Mouse (Mus musculus) forebrain, embryonic 10.5 days (tissue): Measurements from ENCODE around the gene Eif3c. TPM values are rescaled to one million over a fixed set of nuclear protein-coding genes. Genes with fewer than 3 reads are reported as not detected.
A peak's percentile ranks its signal among the peaks of the same experiment; 100 is the strongest.

Source experiments
- DNase-seq: peaks from one replicate; pipeline ENCODE4 v3.0.0-alpha.2; 2017; ENCODE audit warnings: low spot score; ENCODE audit errors: extremely low spot score
- H3K27ac ChIP-seq: fragments of 300-500 bp; sonication (generic); 2 replicates; pipeline ENCODE4 v1.5.1; 2016; ENCODE audit warnings: mild to moderate bottlenecking
- H3K27me3 ChIP-seq: fragments of 300-500 bp; sonication (generic); 2 replicates; pipeline ENCODE4 v1.6.1; 2016; ENCODE audit warnings: mild to moderate bottlenecking; ENCODE audit not compliant: poor library complexity, severe bottlenecking
- H3K36me3 ChIP-seq: fragments of 300-500 bp; sonication (generic); replicated peaks from 2 replicates; pipeline ENCODE4 v1.6.1; 2016; ENCODE audit warnings: mild to moderate bottlenecking, moderate library complexity
- H3K4me1 ChIP-seq: fragments of 300-500 bp; sonication (generic); 2 replicates; pipeline ENCODE4 v1.6.1; 2016
- H3K4me3 ChIP-seq: fragments of 300-500 bp; sonication (generic); 2 replicates; pipeline ENCODE4 v1.5.1; 2016; ENCODE audit warnings: mild to moderate bottlenecking, moderate library complexity
- H3K9me3 ChIP-seq: fragments of 300-500 bp; sonication (generic); 2 replicates; pipeline ENCODE4 v1.6.1; 2016; ENCODE audit warnings: mild to moderate bottlenecking, moderate library complexity
- WGBS: fragments of 180-500 bp; shearing (Covaris S2); methylation state at CpG from one replicate; pipeline ENCODE4 v1.1.7; 2016; 5-methylcytosine and 5-hydroxymethylcytosine counted together
- polyA plus RNA-seq: library from polyadenylated mRNA; unstranded; fragments of >200 nt; fragmentation: Nextera tagmentation; extraction: Ambion mirVana; gene quantifications from 2 replicates; pipeline ENCODE4 v1.2.1, GENCODE M21; 2016

Gene Eif3c
- polyA plus RNA-seq, 1 experiment from 2014 or later, result 230 TPM

DNA sequence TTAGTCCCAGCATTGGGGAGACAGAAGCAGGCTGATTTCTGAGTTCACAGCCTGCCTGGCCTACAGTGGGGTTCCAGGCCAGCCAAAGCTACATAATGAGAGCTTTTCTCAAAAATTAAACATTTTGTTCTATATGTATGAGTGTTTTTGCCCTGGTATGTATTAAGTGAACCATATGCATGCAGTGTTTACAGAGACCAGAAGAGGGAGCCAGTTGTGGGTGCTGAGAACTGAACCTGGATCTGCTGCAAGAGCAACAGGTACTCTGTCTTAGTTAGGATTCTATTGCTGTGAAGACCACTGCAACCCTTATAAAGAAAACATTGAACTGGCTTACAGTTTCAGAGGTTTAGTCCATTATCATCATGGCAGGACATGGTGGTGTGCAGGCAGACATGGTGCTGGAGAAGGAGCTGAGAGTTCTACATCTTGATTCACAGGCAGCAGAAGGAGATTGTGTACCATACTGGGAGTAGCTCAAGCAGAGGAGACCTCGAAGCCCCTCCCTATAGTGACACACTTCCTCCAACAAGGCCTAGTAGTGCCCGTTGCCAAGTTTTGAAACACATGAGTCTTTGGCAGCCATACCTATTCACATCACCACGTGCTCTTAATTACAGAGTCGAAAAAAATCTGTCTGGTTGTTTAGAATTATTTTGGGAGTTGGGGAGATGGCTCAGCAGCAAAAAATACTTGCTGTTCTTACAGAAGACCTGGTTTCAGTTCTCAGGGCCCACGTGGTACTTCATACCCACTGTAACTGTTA is 28.2 kb downstream of the Eif3c start:
- 76% methylated on average over 5 of the region's 5 CpGs for WGBS
- Histone ChIP-seq H3K4me1 (peaks cover 10% of the 10 kb centered on the region), H3K27ac (no peak overlapping the region), H3K27me3 (peaks cover 29% of the 10 kb centered on the region), H3K4me3 (no peak overlapping the region), H3K36me3 (no peaks in the 10 kb centered on the region), H3K9me3 (no peaks in the 10 kb centered on the region)
- no peak for DNase-seq

GRCm38 (mm10) chr7:126536466-126536865 is 29.7 kb downstream of the Eif3c start:
- DNase-seq, result peak; percentile 21
- Histone ChIP-seq H3K27me3 (peaks cover 29% of the 10 kb centered on the region), H3K4me3 (peak overlapping the region; percentile 57), H3K4me1 (peaks cover 10% of the 10 kb centered on the region), H3K36me3 (no peaks in the 10 kb centered on the region), H3K27ac (peak overlapping the region; percentile 81; the same call in 1 of the 2 replicates), H3K9me3 (no peaks in the 10 kb centered on the region)
- 63% methylated on average over 9 of the region's 9 CpGs for WGBS

DNA sequence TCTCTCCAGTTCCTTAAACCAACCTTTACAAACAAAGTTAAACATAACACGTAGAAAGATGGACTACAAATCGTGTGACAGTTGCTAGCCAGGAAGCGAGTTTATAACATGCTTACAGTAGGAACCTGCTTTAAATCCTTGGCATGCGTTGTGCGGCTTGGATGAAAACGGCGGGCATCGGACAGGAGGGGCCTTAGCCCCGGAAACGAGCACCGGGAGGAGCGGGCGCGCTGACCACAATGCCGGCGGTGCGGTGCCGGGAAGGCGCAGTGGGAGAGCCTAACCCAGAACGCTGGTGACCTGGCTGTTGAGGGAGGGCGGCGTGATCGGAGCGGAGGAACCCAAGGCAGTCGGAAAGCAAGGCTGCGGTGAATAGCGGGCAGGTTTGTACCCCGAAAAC is 30.4 kb downstream of the Eif3c start:
- H3K27me3 ChIP-seq, result peaks cover 29% of the 10 kb centered on the region
- peak overlapping the region; percentile 57 for H3K4me3 ChIP-seq
- no peaks in the 10 kb centered on the region for H3K9me3 ChIP-seq
- H3K4me1 ChIP-seq, result peaks cover 10% of the 10 kb centered on the region
- peak; percentile 53 for DNase-seq
- no peaks in the 10 kb centered on the region for H3K36me3 ChIP-seq
- H3K27ac ChIP-seq, result peak overlapping the region; percentile 81
- WGBS, result 2% methylated on average over 28 of the region's 28 CpGs

DNA sequence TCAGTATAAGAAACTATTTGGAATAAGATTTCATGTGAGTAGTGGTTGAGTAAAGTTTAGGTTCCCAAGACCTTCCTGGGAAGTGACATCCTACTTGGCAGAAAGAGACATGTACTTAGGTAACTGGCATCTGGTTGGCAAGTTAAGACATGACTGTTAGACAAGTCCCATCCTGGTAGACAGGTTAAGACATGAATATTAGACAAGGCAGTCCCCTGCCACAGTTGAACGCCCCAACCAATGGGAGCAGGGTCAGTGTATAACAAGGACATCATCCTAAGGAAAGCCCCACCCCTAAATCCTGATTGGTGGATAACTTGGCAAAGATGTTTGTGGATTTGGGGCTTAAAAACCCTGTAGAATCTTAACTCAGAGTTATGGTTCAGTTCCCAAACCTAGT is 32.8 kb downstream of the Eif3c start:
- Histone ChIP-seq H3K4me1 (peaks cover 10% of the 10 kb centered on the region), H3K36me3 (no peaks in the 10 kb centered on the region), H3K4me3 (no peak overlapping the region), H3K27ac (no peak overlapping the region), H3K27me3 (peaks cover 29% of the 10 kb centered on the region), H3K9me3 (no peaks in the 10 kb centered on the region)
- DNase-seq, result no peak
- 84% methylated on average over 1 of the region's 1 CpGs for WGBS

DNA sequence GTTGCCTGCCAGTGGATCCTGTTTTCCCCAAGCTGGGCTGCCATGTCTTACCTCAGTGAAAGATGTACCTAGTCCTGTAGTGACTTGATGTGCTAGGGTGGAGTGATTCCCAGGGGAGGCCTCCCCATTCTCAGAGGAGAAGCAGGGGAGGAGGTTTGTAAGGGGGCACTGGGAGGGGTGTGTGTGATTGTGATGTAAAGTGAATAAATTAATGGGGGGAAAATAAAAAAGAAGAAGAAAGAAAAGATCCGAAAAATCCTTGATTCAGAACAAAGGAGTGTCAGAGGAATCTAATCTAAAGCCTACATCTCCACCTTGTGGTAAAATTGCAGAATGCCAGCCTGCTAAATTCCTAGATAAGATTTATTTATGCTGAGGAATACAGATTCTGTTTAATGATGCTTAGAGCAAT is 38.0 kb downstream of the Eif3c start:
- Histone ChIP-seq H3K27ac (peak overlapping the region; percentile 87), H3K27me3 (no peaks in the 10 kb centered on the region), H3K4me3 (no peak overlapping the region; the same call in 1 of the 2 replicates), H3K4me1 (peaks cover 3% of the 10 kb centered on the region; the same call in 1 of the 2 replicates), H3K9me3 (no peaks in the 10 kb centered on the region), H3K36me3 (no peaks in the 10 kb centered on the region)
- peak; percentile 39 for DNase-seq
- WGBS, result 20% methylated on average over 1 of the region's 1 CpGs

- Histone ChIP-seq H3K27me3 (no peaks in the 10 kb centered on the region), H3K27ac (no peak overlapping the region), H3K9me3 (no peaks in the 10 kb centered on the region), H3K36me3 (no peaks in the 10 kb centered on the region), H3K4me1 (peaks cover 6% of the 10 kb centered on the region; the same call in 1 of the 2 replicates), H3K4me3 (no peak overlapping the region)
- WGBS, result 85% methylated on average over 3 of the region's 3 CpGs
- DNase-seq, result no peak
Observed at GRCm38 (mm10) chr7:126523316-126523715, 42.9 kb downstream of the Eif3c start.

GRCm38 (mm10) chr7:126519513-126519912 is 46.7 kb downstream of the Eif3c start:
- no peaks in the 10 kb centered on the region for H3K9me3 ChIP-seq
- peaks cover 3% of the 10 kb centered on the region; the same call in 1 of the 2 replicates for H3K4me1 ChIP-seq
- H3K36me3 ChIP-seq, result no peaks in the 10 kb centered on the region
- no peaks in the 10 kb centered on the region for H3K27me3 ChIP-seq
- WGBS, result 78% methylated on average over 2 of the region's 2 CpGs
- no peak overlapping the region for H3K27ac ChIP-seq
- no peak for DNase-seq
- no peak overlapping the region for H3K4me3 ChIP-seq

DNA sequence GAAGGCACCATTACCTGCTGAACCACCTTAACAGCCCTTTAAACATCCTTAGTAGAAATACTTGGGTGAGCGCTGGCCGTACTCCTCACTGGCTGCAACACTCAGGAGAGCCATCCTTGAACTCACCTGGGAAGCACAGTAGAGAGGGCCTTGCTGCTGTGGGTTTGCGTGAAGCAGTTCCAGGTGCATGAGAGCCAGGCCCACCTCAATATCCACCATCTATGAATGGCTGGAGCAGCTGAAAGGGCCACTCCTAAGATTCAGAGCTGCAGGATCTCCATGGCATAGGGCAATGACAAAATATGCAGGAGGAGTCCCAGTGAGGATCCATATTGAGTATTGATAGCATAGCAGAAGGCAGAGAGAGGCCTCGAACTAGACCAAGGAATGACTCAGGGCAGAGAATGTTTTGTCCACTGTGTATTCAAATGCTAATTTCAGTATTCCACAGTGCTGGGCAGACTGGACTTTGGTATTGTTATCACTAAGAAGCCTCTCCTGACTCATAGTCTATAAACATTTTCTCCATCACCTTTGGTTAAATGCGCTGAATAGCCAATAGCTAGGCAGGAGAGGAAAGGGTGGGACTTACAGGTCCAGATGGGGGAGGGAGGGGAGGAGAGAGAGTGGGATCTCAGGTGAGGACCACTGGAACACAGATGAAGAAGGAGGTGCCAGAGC is 47.8 kb downstream of the Eif3c start:
- no peaks in the 10 kb centered on the region for H3K36me3 ChIP-seq
- H3K9me3 ChIP-seq, result no peaks in the 10 kb centered on the region
- WGBS, result 86% methylated on average over 5 of the region's 5 CpGs
- no peaks in the 10 kb centered on the region for H3K27me3 ChIP-seq
- peaks cover 3% of the 10 kb centered on the region; the same call in 1 of the 2 replicates for H3K4me1 ChIP-seq
- H3K27ac ChIP-seq, result no peak overlapping the region
- DNase-seq, result no peak
- no peak overlapping the region for H3K4me3 ChIP-seq

DNA sequence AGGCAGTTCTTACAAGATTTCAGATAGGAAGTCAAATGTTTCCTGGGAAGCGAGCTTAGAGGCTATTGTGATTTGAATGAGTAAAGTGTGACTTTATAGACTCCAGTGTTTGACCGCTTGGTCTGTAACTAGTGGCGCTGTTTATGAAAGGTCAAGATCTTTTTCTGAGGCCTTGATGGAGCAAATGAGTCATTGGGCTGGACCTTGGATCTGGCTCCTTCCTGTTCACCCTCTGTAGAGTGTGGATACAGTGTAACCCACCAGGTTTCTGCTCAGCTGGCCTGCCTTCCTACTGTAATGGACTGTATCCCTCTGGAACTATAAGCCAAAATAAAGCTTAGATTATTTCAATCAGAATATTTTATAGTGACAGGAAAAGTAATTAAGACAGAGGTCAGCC is 54.9 kb downstream of the Eif3c start:
- Histone ChIP-seq H3K27ac (no peak overlapping the region), H3K9me3 (no peaks in the 10 kb centered on the region), H3K4me3 (no peak overlapping the region), H3K4me1 (no peaks in the 10 kb centered on the region), H3K27me3 (no peaks in the 10 kb centered on the region), H3K36me3 (no peaks in the 10 kb centered on the region)
- WGBS, result 91% methylated on average over 3 of the region's 3 CpGs
- no peak for DNase-seq

DNA sequence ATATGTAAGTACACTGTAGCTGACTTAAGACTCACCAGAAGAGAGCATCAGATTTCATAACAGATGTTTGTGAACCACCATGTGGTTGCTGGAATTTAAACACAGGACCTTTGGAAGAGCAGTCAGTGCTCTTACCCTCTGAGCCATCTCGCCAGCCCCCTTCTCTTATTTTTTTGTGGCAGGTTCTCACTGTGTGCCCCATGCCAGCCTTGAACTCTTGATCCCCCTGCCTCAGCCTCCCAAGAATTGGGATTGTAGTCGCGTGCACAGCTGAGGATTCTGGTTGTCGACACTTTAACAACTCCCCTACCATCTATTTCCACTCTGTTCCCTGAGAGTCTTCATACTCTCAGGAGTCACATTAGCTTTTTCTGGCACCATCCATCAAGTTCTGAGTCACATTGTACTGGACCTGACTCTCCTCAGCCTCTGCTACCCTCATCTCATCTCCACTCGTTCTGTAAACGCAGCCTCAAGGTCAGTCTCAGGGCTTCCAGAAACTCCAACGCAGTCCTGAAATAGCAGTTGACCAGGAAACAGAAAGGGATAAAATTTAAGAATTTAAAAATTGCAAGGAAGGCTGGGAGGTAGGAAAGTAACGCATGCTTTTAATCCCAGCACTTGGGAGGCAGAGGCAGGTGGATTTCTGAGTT is 59.0 kb downstream of the Eif3c start:
- peaks cover 7% of the 10 kb centered on the region for H3K4me1 ChIP-seq
- H3K4me3 ChIP-seq, result no peak overlapping the region
- H3K27me3 ChIP-seq, result no peaks in the 10 kb centered on the region
- no peaks in the 10 kb centered on the region for H3K9me3 ChIP-seq
- WGBS, result 89% methylated on average over 8 of the region's 8 CpGs
- no peak overlapping the region for H3K27ac ChIP-seq
- no peak for DNase-seq
- H3K36me3 ChIP-seq, result no peaks in the 10 kb centered on the region

DNA sequence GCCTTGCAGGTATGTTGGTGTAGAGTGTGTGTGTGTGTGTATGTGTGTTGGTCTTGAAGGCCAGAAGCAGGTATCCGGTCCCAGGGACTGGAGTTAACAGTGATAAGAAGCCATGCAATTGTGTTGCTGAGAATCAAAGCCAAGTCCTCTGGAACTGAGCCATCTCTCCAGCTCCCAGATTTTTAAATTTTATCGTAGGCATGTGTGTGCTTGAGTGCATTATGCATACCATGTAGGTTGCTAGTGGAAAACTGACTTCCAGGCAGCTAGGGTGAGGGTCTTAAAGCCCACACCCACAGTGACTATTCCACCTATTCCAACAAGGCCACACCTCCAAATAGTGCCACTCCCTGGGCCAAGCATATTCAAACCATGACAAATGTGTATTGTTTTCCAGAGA is 61.3 kb downstream of the Eif3c start:
- WGBS, result 90% methylated on average over 2 of the region's 2 CpGs
- no peak overlapping the region for H3K4me3 ChIP-seq
- H3K4me1 ChIP-seq, result peaks cover 17% of the 10 kb centered on the region
- peaks cover 15% of the 10 kb centered on the region for H3K36me3 ChIP-seq
- H3K9me3 ChIP-seq, result no peaks in the 10 kb centered on the region
- H3K27ac ChIP-seq, result no peak overlapping the region
- no peaks in the 10 kb centered on the region for H3K27me3 ChIP-seq
- DNase-seq, result no peak

DNA sequence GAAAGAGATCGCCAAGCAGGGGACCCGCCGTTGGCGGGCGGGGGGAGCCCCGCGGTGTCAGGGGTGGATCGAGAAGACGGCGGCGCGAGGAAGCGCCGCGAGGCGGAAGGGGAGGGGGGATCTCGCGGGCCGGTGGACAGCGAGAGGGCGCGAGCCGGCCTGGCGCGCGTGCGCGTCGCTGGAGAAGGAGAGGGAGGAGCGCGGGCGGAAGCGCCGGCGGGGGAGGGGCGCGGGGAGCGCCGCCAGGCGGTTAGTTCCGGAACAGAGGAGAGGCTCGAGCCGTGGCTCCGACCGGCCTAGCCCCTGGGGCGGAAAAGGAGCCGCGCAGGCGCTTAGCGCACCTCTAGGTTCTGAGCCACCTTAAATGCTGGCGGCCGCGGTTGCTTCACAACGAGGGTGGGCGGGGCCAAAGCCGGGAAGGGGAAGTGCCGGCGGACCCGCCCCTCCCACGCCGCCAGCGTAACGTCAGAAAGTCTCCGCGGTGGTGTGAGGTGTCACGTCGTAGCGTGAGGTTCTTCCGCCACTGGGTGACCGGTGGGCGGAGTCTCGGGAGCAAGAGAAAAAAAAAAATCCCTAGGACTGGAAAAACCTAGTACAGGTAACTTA is 62.8 kb downstream of the Eif3c start, which contains the start of gene Atxn2l:
Gene Atxn2l (minus strand): TSS at position 165 of the 606 bp plus-strand sequence.
- peaks cover 17% of the 10 kb centered on the region for H3K4me1 ChIP-seq
- under 1% methylated on average over 64 of the region's 72 CpGs for WGBS
- H3K36me3 ChIP-seq, result peaks cover 30% of the 10 kb centered on the region

More for the DNA sequence above, 62.8 kb downstream of the Eif3c start, which contains the start of gene Atxn2l:
- Histone ChIP-seq H3K27ac (peak within 1 kb of the TSS; percentile 98), H3K9me3 (no peaks in the 10 kb centered on the region), H3K27me3 (no peaks in the 10 kb centered on the region), H3K4me3 (peak within 1 kb of the TSS; percentile 80)
- DNase-seq, result peak; percentile 99
